Mouse (Mus musculus) fibroblast of lung, adult 2 months (primary cell): ENCODE results near the gene Gm49354.

Source experiments
- DNase-seq: peaks from one replicate; pipeline ENCODE4 v3.0.0-alpha.2; 2011; ENCODE audit warnings: low read depth

Gene Gm49354

DNA sequence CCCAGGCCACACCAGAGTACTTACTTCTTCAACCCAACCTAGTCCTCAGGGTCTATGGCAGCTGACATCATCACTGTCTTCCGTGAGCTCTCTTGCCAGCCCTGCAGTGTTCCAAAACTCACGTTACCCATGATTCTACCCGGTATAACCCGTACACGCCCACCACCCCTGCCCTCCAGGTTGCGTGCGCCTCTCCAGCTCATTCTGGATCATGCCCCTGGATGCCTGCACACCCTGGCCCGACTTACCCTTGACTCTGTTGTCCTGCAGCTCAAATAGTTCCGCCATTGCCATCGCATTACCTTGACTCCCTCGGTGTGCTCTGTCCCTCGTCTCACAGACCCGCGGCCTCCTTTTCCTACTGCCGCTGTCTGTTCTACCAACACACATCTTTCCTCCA, 71.8 kb downstream of the Gm49354 start, which contains the start of gene Spata31d1a:
Spata31d1a (minus strand) TSS at position 101 of the 400 bp plus-strand sequence.
- DNase-seq, result no peak
